Mouse (Mus musculus): ENCODE data around the gene Tmem182.

Gene Tmem182

GRCm38 (mm10) chr1:40799121-40799520 is 6.3 kb upstream of the Tmem182 start:
- DNase-seq (ENCODE audit: low spot score), result no peak

- no peak for DNase-seq (ENCODE audit: low spot score)
Measured at GRCm38 (mm10) chr1:40800908-40801307, 4.5 kb upstream of the Tmem182 start.

GRCm38 (mm10) chr1:40802759-40803158 is 2.6 kb upstream of the Tmem182 start:
- no peak for DNase-seq (ENCODE audit: low spot score)

GRCm38 (mm10) chr1:40804118-40804517 is 1.3 kb upstream of the Tmem182 start:
- DNase-seq (ENCODE audit: low spot score), result no peak

- no peak for DNase-seq (ENCODE audit: low spot score)
Measured at GRCm38 (mm10) chr1:40805891-40806290, 490 bp downstream of the Tmem182 start.

GRCm38 (mm10) chr1:40808643-40809042 is 3.2 kb downstream of the Tmem182 start:
- no peak for DNase-seq (ENCODE audit: low spot score)

- no peak for DNase-seq (ENCODE audit: low spot score)
Measured at GRCm38 (mm10) chr1:40815071-40815845, 9.9 kb downstream of the Tmem182 start.

GRCm38 (mm10) chr1:40824517-40824916 is 19.1 kb downstream of the Tmem182 start:
- DNase-seq (ENCODE audit: low spot score), result no peak

- DNase-seq (ENCODE audit: low spot score), result no peak
Measured at GRCm38 (mm10) chr1:40824936-40825335, 19.5 kb downstream of the Tmem182 start.

- DNase-seq (ENCODE audit: low spot score), result peak; percentile 24
Measured at GRCm38 (mm10) chr1:40825826-40826225, 20.4 kb downstream of the Tmem182 start.

GRCm38 (mm10) chr1:40829213-40829914 is 24.0 kb downstream of the Tmem182 start:
- DNase-seq (ENCODE audit: low spot score), result peak; percentile 57

- DNase-seq (ENCODE audit: low spot score), result no peak
Measured at GRCm38 (mm10) chr1:40830712-40831507, 25.5 kb downstream of the Tmem182 start.

GRCm38 (mm10) chr1:40835468-40835867 is 30.1 kb downstream of the Tmem182 start:
- no peak for DNase-seq (ENCODE audit: low spot score)

- DNase-seq (ENCODE audit: low spot score), result no peak
Measured at GRCm38 (mm10) chr1:40840605-40841004, 35.2 kb downstream of the Tmem182 start.

- DNase-seq (ENCODE audit: low spot score), result no peak
Measured at GRCm38 (mm10) chr1:40841032-40841761, 35.8 kb downstream of the Tmem182 start.

- no peak for DNase-seq (ENCODE audit: low spot score)
Measured at GRCm38 (mm10) chr1:40844616-40845015, 39.2 kb downstream of the Tmem182 start.

- DNase-seq (ENCODE audit: low spot score), result no peak
Measured at GRCm38 (mm10) chr1:40847196-40847938, 42.0 kb downstream of the Tmem182 start.

- no peak for DNase-seq (ENCODE audit: low spot score)
Measured at GRCm38 (mm10) chr1:40851286-40851685, 45.9 kb downstream of the Tmem182 start.

- no peak for DNase-seq (ENCODE audit: low spot score)
Measured at GRCm38 (mm10) chr1:40855268-40855667, 49.9 kb downstream of the Tmem182 start.

GRCm38 (mm10) chr1:40856846-40857636 is 51.6 kb downstream of the Tmem182 start:
- no peak for DNase-seq (ENCODE audit: low spot score)

All from ovary, adult 18-20 months (tissue).